Mouse (Mus musculus) right cerebral cortex, adult 18-20 months (tissue): ENCODE results near the gene Zfp3.

Experiments used
- DNase-seq: peaks from one replicate; pipeline ENCODE4 v3.0.0; 2022; ENCODE audit warnings: mixed read lengths

Gene Zfp3

DNA sequence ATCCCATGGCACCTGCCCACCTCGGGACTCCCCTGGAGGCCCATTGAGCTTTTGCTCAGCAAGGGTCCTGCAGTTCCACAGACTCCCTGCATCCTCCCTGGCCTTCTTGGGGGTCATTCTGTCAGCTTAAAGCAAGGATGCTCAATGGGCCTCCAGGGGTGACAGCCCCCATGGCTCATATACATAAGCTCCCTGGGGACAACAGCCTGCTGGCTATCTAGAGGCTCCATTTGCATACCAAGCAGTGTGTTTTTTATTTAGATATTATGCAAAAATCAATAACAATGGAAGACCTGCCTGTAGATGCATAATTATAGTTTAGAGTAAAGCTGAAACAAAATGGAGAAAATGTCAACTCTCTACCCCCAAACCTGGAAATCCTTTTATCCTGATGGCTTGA, 45.0 kb downstream of the Zfp3 start:
- no peak for DNase-seq

DNA sequence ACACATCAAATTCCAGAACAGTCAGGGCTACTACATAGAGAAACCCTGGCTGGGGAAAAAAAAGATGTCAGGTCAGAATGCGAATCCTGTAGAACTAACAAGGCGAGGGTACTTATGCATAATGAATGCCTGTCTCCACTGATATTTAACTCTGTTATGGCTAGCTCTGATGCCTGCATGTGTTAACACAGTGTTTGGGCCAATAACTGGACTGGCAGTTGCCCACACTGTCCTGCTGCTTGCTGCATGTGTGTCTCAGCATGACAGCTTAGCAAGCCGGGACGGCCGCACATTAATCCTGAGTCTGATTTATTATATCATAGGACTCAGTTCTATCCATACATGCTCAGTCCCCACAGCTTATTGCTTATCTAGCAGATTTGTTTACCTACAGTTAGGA, 47.0 kb downstream of the Zfp3 start:
- DNase-seq = no peak

DNA sequence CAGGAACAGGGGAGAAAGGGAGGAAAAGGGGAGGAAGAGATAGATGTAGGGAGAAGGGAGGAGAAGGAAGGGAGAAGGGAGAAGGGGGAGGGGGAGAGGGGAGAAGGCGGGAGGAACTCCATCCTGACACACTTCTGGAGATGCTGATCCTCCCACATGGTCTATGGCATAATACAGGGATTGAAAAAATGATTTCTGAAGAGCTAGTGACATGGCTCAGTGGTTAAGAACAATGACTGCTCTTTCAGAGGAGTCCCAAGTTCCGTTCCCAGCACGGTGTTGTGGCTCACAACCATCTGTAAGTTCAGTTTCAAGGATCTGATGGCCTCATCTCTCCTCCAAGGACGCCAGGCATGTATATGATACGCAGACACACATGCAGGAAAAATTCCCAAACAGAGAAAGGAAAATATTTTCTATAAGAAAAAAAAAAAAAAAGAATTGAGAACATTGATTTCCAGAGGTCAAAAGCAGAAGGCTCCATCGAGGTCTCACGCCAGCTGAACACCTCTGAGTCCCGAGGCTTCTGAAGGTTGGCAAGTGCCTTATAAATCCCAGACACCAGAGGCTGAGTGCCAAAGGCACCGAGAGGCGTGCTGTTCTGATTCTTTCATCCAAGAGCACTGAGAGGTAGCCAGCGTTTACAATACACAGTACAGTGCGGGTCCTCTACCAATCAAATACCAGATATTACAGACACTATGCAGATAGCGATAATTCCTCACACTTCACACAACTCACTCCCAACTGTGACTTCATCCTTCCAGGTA, 47.6 kb downstream of the Zfp3 start:
- no peak for DNase-seq

DNA sequence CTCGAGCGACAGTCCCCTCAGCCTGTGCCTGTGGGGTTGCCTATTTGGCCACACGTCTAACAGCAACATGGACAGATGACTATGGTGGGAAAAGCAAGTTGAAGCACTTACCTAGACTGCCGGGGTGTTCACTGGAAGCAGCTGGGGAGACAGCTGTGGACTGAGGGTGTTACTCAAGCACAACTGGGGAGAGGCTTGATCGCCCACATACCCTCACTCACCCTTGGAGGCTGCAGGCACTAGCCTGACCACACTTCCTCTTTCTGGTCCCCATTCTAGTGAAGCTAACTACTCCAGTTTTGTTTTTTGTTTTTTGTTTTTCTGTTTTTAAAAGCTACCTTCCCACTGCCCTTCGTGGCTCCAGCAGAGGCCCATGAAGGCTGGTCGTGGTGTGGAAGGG, 48.4 kb downstream of the Zfp3 start, which contains the start of gene Scimp:
Scimp (minus strand) TSS at position 222 of the 400 bp plus-strand sequence.
- no peak for DNase-seq

- no peak for DNase-seq
Observed at GRCm38 (mm10) chr11:70815071-70815470, 51.1 kb downstream of the Zfp3 start.

DNA sequence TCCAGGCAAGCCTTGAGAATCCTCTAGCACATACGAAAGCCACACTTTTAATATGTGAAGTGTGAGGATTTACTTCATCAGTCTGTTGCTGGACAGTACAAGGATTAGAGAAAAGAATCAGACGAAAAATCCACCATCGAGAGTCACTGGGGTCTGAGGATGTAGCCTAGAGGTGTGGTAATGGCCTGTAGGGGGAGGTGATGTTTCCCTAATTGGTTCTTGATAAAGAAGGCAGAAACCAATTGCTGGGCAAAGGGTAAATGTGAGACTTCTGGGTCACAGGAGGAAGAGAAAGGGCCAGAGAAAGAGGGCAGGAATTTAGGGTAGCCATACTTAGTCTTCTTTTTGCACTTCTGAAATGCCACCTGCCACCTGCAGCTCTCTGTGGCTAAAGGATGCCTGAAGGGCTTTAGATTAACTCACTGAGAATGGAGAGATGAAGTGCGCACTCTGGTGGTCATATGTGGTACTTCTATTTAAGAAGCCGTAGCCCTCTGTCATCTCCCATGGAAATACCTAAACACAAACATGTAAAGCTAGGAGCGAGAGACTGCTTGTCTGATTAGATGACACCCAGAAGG, 51.6 kb downstream of the Zfp3 start:
- DNase-seq = peak; percentile 43

- no peak for DNase-seq
Observed at GRCm38 (mm10) chr11:70816770-70817169, 52.8 kb downstream of the Zfp3 start.

- no peak for DNase-seq
Observed at GRCm38 (mm10) chr11:70820120-70820519, 56.1 kb downstream of the Zfp3 start.

DNA sequence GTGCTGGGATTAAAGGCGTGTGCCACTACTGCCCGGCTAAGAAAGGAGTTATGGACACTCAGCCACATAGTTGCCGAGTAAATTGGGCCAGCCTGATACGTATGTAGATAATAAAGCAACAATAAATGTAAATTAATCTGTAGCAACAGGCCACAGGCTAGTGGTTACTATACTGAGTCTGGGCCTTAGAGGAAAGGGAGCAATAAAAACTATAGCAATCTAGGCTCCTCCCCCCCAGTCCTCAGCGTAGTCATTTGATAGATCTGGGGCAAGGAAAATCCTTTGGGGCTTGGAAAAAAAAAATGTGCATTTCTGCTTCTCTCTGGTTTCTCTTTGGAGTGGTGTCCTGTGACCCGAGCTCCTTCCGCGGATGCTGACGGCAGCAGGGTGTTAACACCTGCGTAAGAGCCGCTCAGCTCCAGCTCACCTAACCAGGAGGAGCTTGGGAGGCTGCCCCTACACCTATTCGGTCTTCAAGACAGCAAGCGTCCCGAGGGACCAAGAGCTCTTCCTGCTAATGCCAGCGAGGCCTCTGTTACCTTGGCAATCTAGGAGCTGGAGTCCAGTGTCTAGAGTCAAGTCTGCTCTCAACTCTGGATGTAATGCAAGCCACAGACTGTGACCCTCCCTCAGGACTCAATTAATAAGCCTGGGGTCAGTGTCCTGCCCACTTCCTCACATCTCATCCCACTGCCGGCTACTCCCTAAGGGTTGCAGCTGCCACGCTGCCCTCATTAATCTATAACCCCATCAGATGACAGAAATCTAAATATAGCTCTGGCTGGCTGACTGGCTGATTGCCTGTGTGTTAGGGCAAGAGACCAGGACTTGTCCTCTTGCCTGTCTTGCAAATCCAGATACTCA, 58.0 kb downstream of the Zfp3 start:
- no peak for DNase-seq
